Mouse (Mus musculus): ENCODE results near the gene Tmbim7. TPM values are rescaled to one million over a fixed set of nuclear protein-coding genes. Genes with fewer than 3 reads are reported as not detected.
"Not testable (repeated sequence)": the region's sequence is repeated elsewhere in the genome, so short reads cannot be mapped to it uniquely, and the experiment has no call there.

Tmbim7 gene
- polyA plus RNA-seq, 1 experiment from 2014 or later: not detected

DNA sequence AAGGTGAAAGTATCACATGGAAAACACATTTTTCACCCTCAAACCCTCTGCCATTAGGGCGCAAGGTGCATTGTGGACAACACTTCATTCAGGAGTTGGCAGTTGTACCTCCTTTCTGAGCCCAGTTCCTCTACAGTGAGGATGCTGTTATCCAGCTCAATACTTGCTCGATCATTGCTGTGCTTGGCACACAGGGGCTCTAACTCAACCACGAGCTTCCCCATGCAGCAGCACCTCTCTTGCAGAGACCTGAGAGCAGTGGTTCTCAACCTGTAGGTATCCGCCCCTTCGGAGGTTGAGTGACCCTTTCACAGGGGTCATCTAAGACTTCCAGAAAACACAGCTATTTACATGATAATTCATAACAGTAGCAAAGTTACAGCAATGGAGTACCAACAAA is 640 bp downstream of the Tmbim7 start:
- Histone ChIP-seq H3K36me3 (ENCODE audit: control insufficient read depth, insufficient read depth) (no peaks in the 10 kb centered on the region), H3K4me3 (ENCODE audit: low read depth, low read length) (no peak overlapping the region), H3K9me3 (ENCODE audit: control insufficient read depth) (no peaks in the 10 kb centered on the region), H3K9ac (ENCODE audit: low read depth, low read length) (no peak overlapping the region), H3K27ac (ENCODE audit: low read depth, low read length) (no peak overlapping the region), H3K4me2 (replicated peaks; ENCODE audit: low read depth) (no peak overlapping the region), H3K4me1 (replicated peaks; ENCODE audit: control insufficient read depth, insufficient read depth, low read length) (0 out of 2 replicates have a peak, but pooled peaks cover under 1% of the 10 kb centered on the region), H3K27me3 (replicated peaks; ENCODE audit: control insufficient read depth, insufficient read depth, low read length) (no peaks in the 10 kb centered on the region)
- ATAC-seq: no peak
- 84% methylated on average over 5 of the region's 5 CpGs for WGBS
- no peak for TF ChIP-seq CTCF (IDR thresholded peaks at IDR 0.05; ENCODE audit: low read depth)

GRCm38 (mm10) chr5:3652903-3653575 is 2.1 kb downstream of the Tmbim7 start:
- not testable (repeated sequence) for H3K4me2 ChIP-seq (replicated peaks; ENCODE audit: low read depth); H3K9me3 ChIP-seq (ENCODE audit: control insufficient read depth); H3K27me3 ChIP-seq (replicated peaks; ENCODE audit: control insufficient read depth, insufficient read depth, low read length); H3K27ac ChIP-seq (ENCODE audit: low read depth, low read length); H3K4me1 ChIP-seq (replicated peaks; ENCODE audit: control insufficient read depth, insufficient read depth, low read length); H3K4me3 ChIP-seq (ENCODE audit: low read depth, low read length); ATAC-seq; H3K36me3 ChIP-seq (ENCODE audit: control insufficient read depth, insufficient read depth); H3K9ac ChIP-seq (ENCODE audit: low read depth, low read length)
- WGBS: 92% methylated on average over 14 of the region's 25 CpGs

DNA sequence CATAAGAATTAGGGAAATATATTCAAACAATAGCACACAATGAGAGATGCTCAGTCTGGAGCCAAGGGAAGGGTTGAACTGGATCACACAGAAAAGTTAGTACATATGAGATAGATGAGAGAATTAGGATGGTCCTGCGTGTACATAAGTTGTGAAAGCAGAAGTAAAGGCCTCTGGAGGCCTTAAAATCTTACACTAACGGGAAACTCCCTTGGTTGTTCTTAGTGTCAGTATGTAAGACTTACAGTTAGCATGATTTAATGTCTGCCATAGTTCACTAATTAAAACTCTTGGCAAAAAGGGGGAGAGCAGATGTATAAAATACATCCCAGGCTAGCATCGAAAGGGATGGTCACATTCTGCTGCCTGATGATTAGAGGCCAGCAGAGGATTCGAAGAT is 2.8 kb downstream of the Tmbim7 start:
- H3K4me1 ChIP-seq (replicated peaks; ENCODE audit: control insufficient read depth, insufficient read depth, low read length): no peaks in the 10 kb centered on the region
- H3K36me3 ChIP-seq (ENCODE audit: control insufficient read depth, insufficient read depth): no peaks in the 10 kb centered on the region
- no peak overlapping the region for H3K4me2 ChIP-seq (replicated peaks; ENCODE audit: low read depth)
- TF ChIP-seq CTCF (IDR thresholded peaks at IDR 0.05; ENCODE audit: low read depth): no peak
- H3K27me3 ChIP-seq (replicated peaks; ENCODE audit: control insufficient read depth, insufficient read depth, low read length): no peaks in the 10 kb centered on the region
- H3K9me3 ChIP-seq (ENCODE audit: control insufficient read depth): peaks cover under 1% of the 10 kb centered on the region; the same call in 1 of the 2 replicates
- H3K27ac ChIP-seq (ENCODE audit: low read depth, low read length): no peak overlapping the region
- no peak overlapping the region for H3K4me3 ChIP-seq (ENCODE audit: low read depth, low read length)
- 84% methylated on average over 4 of the region's 4 CpGs for WGBS
- no peak for ATAC-seq
- no peak overlapping the region for H3K9ac ChIP-seq (ENCODE audit: low read depth, low read length)

DNA sequence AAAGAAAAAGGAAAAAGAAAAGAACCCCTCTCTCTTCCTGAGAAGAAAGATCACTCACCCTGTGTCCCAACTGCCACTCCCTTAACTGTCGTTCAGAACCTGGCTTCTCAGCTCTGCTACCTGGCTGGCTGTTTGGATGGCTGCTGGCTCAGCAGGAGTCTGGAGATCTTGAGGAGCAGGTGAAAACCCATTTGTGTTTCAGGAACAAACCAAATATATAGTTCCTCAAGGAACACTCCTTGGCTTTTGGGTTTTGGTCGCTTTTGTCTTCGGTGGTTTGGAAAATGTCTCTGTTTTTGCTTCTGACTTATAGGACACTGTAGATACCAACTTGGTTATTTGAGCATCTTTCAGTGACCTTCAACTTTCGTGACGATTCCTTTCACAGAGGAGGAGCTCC is 6.1 kb downstream of the Tmbim7 start, which contains the start of gene Gatad1:
Gatad1 (minus strand) TSS at position 101 of the 400 bp plus-strand sequence.
- no peak within 1 kb of the TSS for H3K4me3 ChIP-seq (ENCODE audit: low read depth, low read length)
- H3K27me3 ChIP-seq (replicated peaks; ENCODE audit: control insufficient read depth, insufficient read depth, low read length): no peaks in the 10 kb centered on the region
- no peaks in the 10 kb centered on the region for H3K4me1 ChIP-seq (replicated peaks; ENCODE audit: control insufficient read depth, insufficient read depth, low read length)
- WGBS: 71% methylated on average over 5 of the region's 5 CpGs
- no peak within 1 kb of the TSS for H3K4me2 ChIP-seq (replicated peaks; ENCODE audit: low read depth)
- no peaks in the 10 kb centered on the region for H3K36me3 ChIP-seq (ENCODE audit: control insufficient read depth, insufficient read depth)
- no peak for TF ChIP-seq CTCF (IDR thresholded peaks at IDR 0.05; ENCODE audit: low read depth)
- no peak for ATAC-seq
- H3K9me3 ChIP-seq (ENCODE audit: control insufficient read depth): peaks cover 3% of the 10 kb centered on the region; the same call in 1 of the 2 replicates
- H3K27ac ChIP-seq (ENCODE audit: low read depth, low read length): no peak within 1 kb of the TSS
- H3K9ac ChIP-seq (ENCODE audit: low read depth, low read length): no peak within 1 kb of the TSS

DNA sequence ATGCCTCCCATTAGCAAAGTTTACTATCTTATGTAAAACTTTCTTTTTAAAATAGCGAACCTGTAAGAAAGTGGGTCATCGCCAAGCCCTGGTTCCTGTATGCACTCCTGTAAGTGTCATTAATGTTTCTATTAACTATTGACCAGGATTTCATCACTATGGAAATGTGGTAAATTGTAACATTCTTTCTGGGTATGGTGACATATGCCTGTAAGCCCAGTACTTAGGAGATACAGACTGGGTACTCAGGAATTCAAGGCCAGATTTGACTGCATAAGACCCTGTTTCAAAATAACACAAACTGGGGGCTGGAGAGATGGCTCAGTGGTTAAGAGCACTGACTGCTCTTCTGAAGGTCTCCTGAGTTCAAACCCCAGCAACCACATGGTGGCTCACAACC is 14.2 kb downstream of the Tmbim7 start:
- no peaks in the 10 kb centered on the region for H3K27me3 ChIP-seq (replicated peaks; ENCODE audit: control insufficient read depth, insufficient read depth, low read length)
- WGBS: 90% methylated on average over 2 of the region's 2 CpGs

DNA sequence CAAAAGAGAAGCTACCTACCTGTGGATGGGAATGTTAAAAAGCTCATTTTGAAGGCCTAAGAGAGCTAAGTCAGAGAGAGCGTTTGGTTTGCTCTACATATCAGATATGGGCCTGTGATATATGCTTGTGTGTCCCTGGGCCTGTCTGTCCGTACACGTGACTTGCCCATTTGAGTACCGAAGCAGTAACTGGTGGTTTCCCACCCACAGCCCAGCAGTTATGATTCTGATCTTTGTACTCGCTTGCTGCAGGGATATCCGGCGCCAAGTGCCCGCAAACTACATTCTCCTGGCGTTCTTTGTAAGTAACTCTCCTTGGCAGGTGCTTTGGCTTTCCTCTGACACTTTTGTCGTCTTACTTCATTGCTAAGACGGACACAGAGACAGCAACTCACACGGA is 15.6 kb downstream of the Tmbim7 start:
- H3K4me1 ChIP-seq (replicated peaks; ENCODE audit: control insufficient read depth, insufficient read depth, low read length): no peaks in the 10 kb centered on the region

More for the DNA sequence above, 14.2 kb downstream of the Tmbim7 start:
- H3K4me3 ChIP-seq (ENCODE audit: low read depth, low read length): no peak overlapping the region
- no peaks in the 10 kb centered on the region for H3K36me3 ChIP-seq (ENCODE audit: control insufficient read depth, insufficient read depth)
- no peaks in the 10 kb centered on the region for H3K4me1 ChIP-seq (replicated peaks; ENCODE audit: control insufficient read depth, insufficient read depth, low read length)
- no peak overlapping the region for H3K9ac ChIP-seq (ENCODE audit: low read depth, low read length)
- no peak for ATAC-seq
- no peak for TF ChIP-seq CTCF (IDR thresholded peaks at IDR 0.05; ENCODE audit: low read depth)
- H3K27ac ChIP-seq (ENCODE audit: low read depth, low read length): no peak overlapping the region
- no peak overlapping the region for H3K4me2 ChIP-seq (replicated peaks; ENCODE audit: low read depth)
- no peaks in the 10 kb centered on the region for H3K9me3 ChIP-seq (ENCODE audit: control insufficient read depth)

More for the DNA sequence above, 15.6 kb downstream of the Tmbim7 start:
- Histone ChIP-seq H3K27me3 (replicated peaks; ENCODE audit: control insufficient read depth, insufficient read depth, low read length) (no peaks in the 10 kb centered on the region), H3K9ac (ENCODE audit: low read depth, low read length) (no peak overlapping the region), H3K27ac (ENCODE audit: low read depth, low read length) (no peak overlapping the region), H3K4me3 (ENCODE audit: low read depth, low read length) (no peak overlapping the region), H3K36me3 (ENCODE audit: control insufficient read depth, insufficient read depth) (no peaks in the 10 kb centered on the region), H3K4me2 (replicated peaks; ENCODE audit: low read depth) (no peak overlapping the region), H3K9me3 (ENCODE audit: control insufficient read depth) (no peaks in the 10 kb centered on the region)
- TF ChIP-seq CTCF (IDR thresholded peaks at IDR 0.05; ENCODE audit: low read depth): no peak
- 86% methylated on average over 12 of the region's 12 CpGs for WGBS
- no peak for ATAC-seq

Measured in intestine, postnatal 0 days (tissue).